Mouse (Mus musculus) intestine, postnatal 0 days (tissue): ENCODE measurements around the gene Mad1l1. TPM values are rescaled to one million over a fixed set of nuclear protein-coding genes. Genes with fewer than 3 reads are reported as not detected.

Source experiments
- ATAC-seq: fragments of 200-750 bp; cut with Nextera tagmentation; 2 replicates; pipeline ENCODE4 v1.8.0; 2017; ENCODE audit warnings: mild to moderate bottlenecking, moderate TSS enrichment, moderate library complexity
- H3K27ac ChIP-seq: fragments of 300-500 bp; sonication (generic); 2 replicates; pipeline ENCODE4 v1.5.1; 2014; ENCODE audit warnings: mild to moderate bottlenecking, low read depth, low read length, moderate library complexity
- H3K27me3 ChIP-seq: fragments of 300-500 bp; sonication (generic); replicated peaks from 2 replicates; pipeline ENCODE4 v1.6.1; 2014; ENCODE audit warnings: low read length, mixed read lengths; ENCODE audit not compliant: control insufficient read depth, insufficient read depth
- H3K36me3 ChIP-seq: fragments of 300-500 bp; sonication (generic); 2 replicates; pipeline ENCODE4 v1.6.1; 2014; ENCODE audit warnings: mild to moderate bottlenecking, moderate library complexity; ENCODE audit not compliant: control insufficient read depth, insufficient read depth
- H3K4me1 ChIP-seq: fragments of 300-500 bp; sonication (generic); replicated peaks from 2 replicates; pipeline ENCODE4 v1.6.1; 2014; ENCODE audit warnings: antibody characterized with exemption, low read length, mixed read lengths; ENCODE audit not compliant: control insufficient read depth, insufficient read depth
- H3K4me2 ChIP-seq: fragments of 300-500 bp; sonication (generic); replicated peaks from 2 replicates; pipeline ENCODE4 v1.6.1; 2014; ENCODE audit warnings: low read depth, mild to moderate bottlenecking, moderate library complexity
- H3K4me3 ChIP-seq: fragments of 300-500 bp; sonication (generic); 2 replicates; pipeline ENCODE4 v1.5.1; 2014; ENCODE audit warnings: low read depth, low read length
- H3K9ac ChIP-seq: fragments of 300-500 bp; sonication (generic); 2 replicates; pipeline ENCODE4 v1.6.1; 2014; ENCODE audit warnings: mild to moderate bottlenecking, low read depth, low read length
- H3K9me3 ChIP-seq: fragments of 300-500 bp; sonication (generic); 2 replicates; pipeline ENCODE4 v1.6.1; 2016; ENCODE audit warnings: mixed run types; ENCODE audit not compliant: control insufficient read depth
- CTCF ChIP-seq: sonication (generic); IDR thresholded peaks from 2 replicates; pipeline ENCODE4 v1.5.1; 2016; ENCODE audit warnings: low read depth, mild to moderate bottlenecking, control low read depth, antibody characterized with exemption, moderate library complexity
- WGBS: fragments of 180-500 bp; shearing (Covaris S2); extraction: QIAGEN DNeasy Blood & Tissue Kit; methylation state at CpG from one replicate; pipeline ENCODE4 v1.1.7; 2014; 5-methylcytosine and 5-hydroxymethylcytosine counted together
- polyA plus RNA-seq: library from polyadenylated mRNA; unstranded; fragments of >200 nt; fragmentation: Nextera tagmentation; extraction: Ambion mirVana; gene quantifications from 2 replicates; pipeline ENCODE4 v1.2.1, GENCODE M21; 2015

Gene Mad1l1
- polyA plus RNA-seq, 1 experiment from 2014 or later = 10.3 TPM

- Histone ChIP-seq H3K4me2 (no peak overlapping the region), H3K9ac (no peak overlapping the region), H3K36me3 (peaks cover 16% of the 10 kb centered on the region), H3K27me3 (no peaks in the 10 kb centered on the region), H3K9me3 (no peaks in the 10 kb centered on the region), H3K4me3 (no peak overlapping the region), H3K4me1 (no peaks in the 10 kb centered on the region), H3K27ac (no peak overlapping the region)
- ATAC-seq = no peak
- 96% methylated on average over 5 of the region's 5 CpGs for WGBS
- TF ChIP-seq CTCF = no peak
Measured at GRCm38 (mm10) chr5:140258633-140259032, 62.7 kb downstream of the Mad1l1 start.

- Histone ChIP-seq H3K36me3 (peaks cover 16% of the 10 kb centered on the region), H3K9ac (no peak overlapping the region), H3K9me3 (no peaks in the 10 kb centered on the region), H3K4me3 (no peak overlapping the region), H3K27ac (no peak overlapping the region), H3K4me2 (no peak overlapping the region), H3K4me1 (no peaks in the 10 kb centered on the region), H3K27me3 (no peaks in the 10 kb centered on the region)
- 90% methylated on average over 3 of the region's 3 CpGs for WGBS
- ATAC-seq = no peak
- TF ChIP-seq CTCF = no peak
Measured at GRCm38 (mm10) chr5:140258035-140258434, 63.3 kb downstream of the Mad1l1 start.

GRCm38 (mm10) chr5:140257439-140257838 lies 63.9 kb downstream of the Mad1l1 start:
- 96% methylated on average over 5 of the region's 5 CpGs for WGBS
- Histone ChIP-seq H3K4me2 (no peak overlapping the region), H3K27ac (no peak overlapping the region), H3K9ac (no peak overlapping the region), H3K27me3 (no peaks in the 10 kb centered on the region), H3K4me1 (no peaks in the 10 kb centered on the region), H3K9me3 (no peaks in the 10 kb centered on the region), H3K4me3 (no peak overlapping the region), H3K36me3 (peaks cover 16% of the 10 kb centered on the region)
- no peak for ATAC-seq
- no peak for TF ChIP-seq CTCF

- Histone ChIP-seq H3K4me1 (no peaks in the 10 kb centered on the region), H3K27ac (no peak overlapping the region), H3K9ac (no peak overlapping the region), H3K9me3 (no peaks in the 10 kb centered on the region), H3K36me3 (peaks cover 16% of the 10 kb centered on the region), H3K4me2 (no peak overlapping the region), H3K4me3 (no peak overlapping the region), H3K27me3 (no peaks in the 10 kb centered on the region)
- WGBS = 91% methylated on average over 10 of the region's 10 CpGs
- no peak for TF ChIP-seq CTCF
- ATAC-seq = no peak
Measured at GRCm38 (mm10) chr5:140256685-140257084, 64.7 kb downstream of the Mad1l1 start.

- Histone ChIP-seq H3K4me1 (no peaks in the 10 kb centered on the region), H3K9ac (no peak overlapping the region), H3K4me2 (no peak overlapping the region), H3K36me3 (peaks cover 6% of the 10 kb centered on the region; the same call in 1 of the 2 replicates), H3K4me3 (no peak overlapping the region), H3K27ac (no peak overlapping the region), H3K9me3 (no peaks in the 10 kb centered on the region), H3K27me3 (no peaks in the 10 kb centered on the region)
- ATAC-seq = no peak
- WGBS = 81% methylated on average over 5 of the region's 5 CpGs
- TF ChIP-seq CTCF = no peak
Measured at GRCm38 (mm10) chr5:140255265-140255664, 66.1 kb downstream of the Mad1l1 start.

- H3K4me1 ChIP-seq = no peaks in the 10 kb centered on the region
- TF ChIP-seq CTCF = no peak
- no peak for ATAC-seq
- H3K4me3 ChIP-seq = no peak overlapping the region
- 88% methylated on average over 1 of the region's 1 CpGs for WGBS
- no peaks in the 10 kb centered on the region for H3K27me3 ChIP-seq
- H3K9ac ChIP-seq = no peak overlapping the region
- H3K9me3 ChIP-seq = no peaks in the 10 kb centered on the region
- peaks cover 6% of the 10 kb centered on the region; the same call in 1 of the 2 replicates for H3K36me3 ChIP-seq
- no peak overlapping the region for H3K4me2 ChIP-seq
- no peak overlapping the region for H3K27ac ChIP-seq
Measured at GRCm38 (mm10) chr5:140254656-140255055, 66.7 kb downstream of the Mad1l1 start.

- H3K27ac ChIP-seq = no peak overlapping the region
- WGBS = 94% methylated on average over 2 of the region's 2 CpGs
- H3K36me3 ChIP-seq = no peaks in the 10 kb centered on the region; the same call in 1 of the 2 replicates
- TF ChIP-seq CTCF = no peak
- ATAC-seq = no peak
- no peak overlapping the region for H3K4me3 ChIP-seq
- no peak overlapping the region for H3K9ac ChIP-seq
- H3K9me3 ChIP-seq = no peaks in the 10 kb centered on the region
- no peak overlapping the region for H3K4me2 ChIP-seq
- no peaks in the 10 kb centered on the region for H3K27me3 ChIP-seq
- no peaks in the 10 kb centered on the region for H3K4me1 ChIP-seq
Measured at GRCm38 (mm10) chr5:140251989-140252388, 69.4 kb downstream of the Mad1l1 start.
